Mouse (Mus musculus) brain, embryonic 14.5 days (tissue): ENCODE measurements around the gene Ubqln1.

Source experiments
- CTCF ChIP-seq: fragments of 200-500 bp; IDR thresholded peaks from 2 replicates; pipeline ENCODE4 v1.5.1; 2012; ENCODE audit warnings: inconsistent platforms, mild to moderate bottlenecking, moderate library complexity, borderline replicate concordance; ENCODE audit not compliant: insufficient read depth, insufficient read length; ENCODE audit errors: extremely low read depth
- POLR2A ChIP-seq: fragments of 200-500 bp; IDR thresholded peaks from 2 replicates; pipeline ENCODE4 v1.6.1; 2012; ENCODE audit warnings: mild to moderate bottlenecking, inconsistent platforms, borderline replicate concordance; ENCODE audit not compliant: poor library complexity, insufficient read depth, insufficient read length, severe bottlenecking; ENCODE audit errors: extremely low read depth

DNA sequence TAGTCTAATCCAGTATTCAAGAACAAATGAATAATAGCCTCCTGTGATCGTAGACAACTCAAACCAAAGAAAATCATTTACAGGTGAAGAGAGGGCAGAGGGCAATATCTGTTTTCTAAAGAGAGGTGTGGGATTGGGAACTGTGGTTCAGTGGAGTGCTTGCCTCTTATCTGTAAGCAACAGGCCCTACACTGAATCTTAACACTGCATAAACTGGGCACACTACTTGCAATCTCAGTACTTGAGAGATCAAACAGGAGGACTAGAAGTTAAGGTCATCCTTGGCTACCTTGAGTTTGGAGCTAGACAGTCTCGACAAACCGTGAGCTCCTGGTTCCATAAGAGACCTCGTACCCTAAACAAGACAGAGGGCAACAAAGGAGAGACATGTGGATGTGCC is 9.4 kb downstream of the Ubqln1 start:
- TF ChIP-seq POLR2A = no peak
- TF ChIP-seq CTCF = no peak
